Comparison of ENCODE assay signal across 27 mouse cellular contexts in genomic region chr3:73667245-73668131, GRCm38 (mm10). TPM values are rescaled to one million over a fixed set of nuclear protein-coding genes. Genes with fewer than 3 reads are reported as not detected.
"Had no signal": no experiment of that assay in that cellular context is flagged by ENCODE, and none has a peak within 500 bp of the region (broad histone marks: within the 10 kb centered on the region; RNA-seq: fewer than 3 reads in every experiment).

No protein-coding gene starts in this region.

- H3K9ac ChIP-seq: heart, embryonic 12.5 days; hindbrain, embryonic 12.5 days; hindbrain, embryonic 14.5 days; kidney, embryonic 15.5 days; limb, embryonic 12.5 days had no signal

- H3K4me3 ChIP-seq: gastrocnemius, adult 2 months; heart, adult 2 months; heart, embryonic 12.5 days; hindbrain, embryonic 10.5 days; hindbrain, embryonic 12.5 days; kidney, embryonic 15.5 days; left cerebral cortex, adult 2 months; limb, embryonic 10.5 days; limb, embryonic 12.5 days had no signal

- H3K27me3 ChIP-seq: heart, embryonic 12.5 days; hindbrain, embryonic 12.5 days; kidney, embryonic 15.5 days; limb, embryonic 12.5 days had no signal

- DNase-seq: gastrocnemius, adult 2 months; gastrocnemius, postnatal 10 days; gastrocnemius, postnatal 25 days; heart, adult 11 months; heart, adult 2 months; heart, postnatal 10 days; heart, postnatal 4 days; kidney, adult 11 months; kidney, adult 2 months; kidney, adult 9 months; kidney, postnatal 14 days; kidney, postnatal 36 days; layer of hippocampus, adult 9-11 months; layer of hippocampus, postnatal 36 days; liver had no signal

- H3K36me3 ChIP-seq: heart, embryonic 12.5 days; hindbrain, embryonic 10.5 days; hindbrain, embryonic 12.5 days; kidney, embryonic 15.5 days; limb, embryonic 10.5 days; limb, embryonic 12.5 days had no signal

- H3K4me1 ChIP-seq: heart, embryonic 12.5 days; hindbrain, embryonic 10.5 days; hindbrain, embryonic 12.5 days; kidney, embryonic 15.5 days; limb, embryonic 10.5 days; limb, embryonic 12.5 days had no signal

- H3K4me2 ChIP-seq: heart, embryonic 12.5 days; hindbrain, embryonic 12.5 days; hindbrain, embryonic 14.5 days; kidney, embryonic 15.5 days; limb, embryonic 12.5 days had no signal

- H3K27ac ChIP-seq: gastrocnemius, adult 2 months; heart, adult 2 months; hindbrain, embryonic 10.5 days; hindbrain, embryonic 12.5 days; hindbrain, embryonic 14.5 days; kidney, embryonic 15.5 days; kidney, postnatal 0 days; left cerebral cortex, adult 2 months; limb, embryonic 10.5 days; limb, embryonic 12.5 days had no signal

- ATAC-seq: forebrain, embryonic 16.5 days; hindbrain, embryonic 16.5 days; inflammation-experienced regulatory T-cells, adult 6 months had no signal

- H3K9me3 ChIP-seq: heart, embryonic 12.5 days; hindbrain, embryonic 10.5 days; hindbrain, embryonic 12.5 days; kidney, embryonic 15.5 days; limb, embryonic 10.5 days; limb, embryonic 12.5 days had no signal

RNA-seq across cellular contexts. Expression of gene Bche, which starts 40.7 kb away (rescaled TPM):
- polyA plus RNA-seq: inflammation-experienced regulatory T-cells, adult 6 months had no signal
